Mouse (Mus musculus) Patski (cell line): ENCODE measurements around the gene Fam243. TPM values are rescaled to one million over a fixed set of nuclear protein-coding genes. Genes with fewer than 3 reads are reported as not detected.

Source experiments
- ATAC-seq: fragments of 100-300 bp; one replicate; pipeline ENCODE4 v1.8.0; 2021
- CTCF ChIA-PET: fragments of 350-600 bp; sonication (Branson Sonifier 250); formaldehyde crosslinking; loops from one replicate; lab custom pipeline; 2022; ENCODE audit warnings: inconsistent platforms; lab: Charles Lee
- POLR2A ChIA-PET: fragments of 350-600 bp; sonication (Branson Sonifier 250); formaldehyde crosslinking; loops from one replicate; lab custom pipeline; 2022; ENCODE audit warnings: antibody characterized with exemption, inconsistent platforms; lab: Charles Lee
- DNase-seq: peaks from one replicate; pipeline ENCODE4 v3.0.0-alpha.2; 2011; ENCODE audit warnings: low read depth, low spot score
- H3K27me3 ChIP-seq: fragments of 371-371 bp; one replicate; pipeline ENCODE4 v1.5.1; 2021
- CTCF ChIP-seq: fragments of 100-300 bp; IDR thresholded peaks from one replicate; pipeline ENCODE4 v1.5.1; 2021
- in situ Hi-C: fragments of 300-500 bp; cut with MboI; formaldehyde crosslinking; loops from 3 replicates; pipeline ENCODE4 v1.11.1; 2018; ENCODE audit warnings: low pct_unique_long_range_greater_than_20kb, mixed read lengths
- polyA plus RNA-seq: library from polyadenylated mRNA; unstranded; gene quantifications from one replicate; pipeline ENCODE4 v1.2.3, GENCODE M21; 2021

Gene Fam243
- polyA plus RNA-seq, 1 experiment from 2014 or later, result 0.28 TPM

- ChIA-PET POLR2A (no interaction called here), CTCF (no interaction called here)
- in situ Hi-C loops, result no loop called here
- DNase-seq (no peak), ATAC-seq (no peak)
- no peak for TF ChIP-seq CTCF
- H3K27me3 ChIP-seq, result no peaks in the 10 kb centered on the region
Measured at GRCm38 (mm10) chr16:92353295-92353694, 32.1 kb upstream of the Fam243 start.

DNA sequence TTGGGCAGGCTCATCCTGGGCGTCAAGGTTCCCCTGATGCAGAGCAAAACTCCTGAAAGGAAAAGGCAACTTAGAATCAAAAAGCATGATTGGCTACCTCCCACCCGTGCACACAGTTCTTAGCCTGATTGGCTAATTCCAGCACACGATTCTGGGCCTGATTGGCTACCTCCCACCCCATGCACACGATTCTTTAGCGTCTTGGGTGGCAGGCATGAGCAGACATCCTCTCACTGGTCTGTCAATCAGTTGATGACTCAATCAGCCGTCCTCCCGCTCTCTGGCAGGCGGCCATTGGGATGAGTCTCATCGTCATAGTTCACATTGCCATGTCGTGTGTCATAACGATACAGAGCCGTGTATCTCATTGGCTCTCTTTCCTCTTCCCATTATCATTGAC is 27.7 kb upstream of the Fam243 start:
- ATAC-seq (peak; percentile 39), DNase-seq (peak; percentile 70)
- CTCF ChIA-PET, result no interaction called here

DNA sequence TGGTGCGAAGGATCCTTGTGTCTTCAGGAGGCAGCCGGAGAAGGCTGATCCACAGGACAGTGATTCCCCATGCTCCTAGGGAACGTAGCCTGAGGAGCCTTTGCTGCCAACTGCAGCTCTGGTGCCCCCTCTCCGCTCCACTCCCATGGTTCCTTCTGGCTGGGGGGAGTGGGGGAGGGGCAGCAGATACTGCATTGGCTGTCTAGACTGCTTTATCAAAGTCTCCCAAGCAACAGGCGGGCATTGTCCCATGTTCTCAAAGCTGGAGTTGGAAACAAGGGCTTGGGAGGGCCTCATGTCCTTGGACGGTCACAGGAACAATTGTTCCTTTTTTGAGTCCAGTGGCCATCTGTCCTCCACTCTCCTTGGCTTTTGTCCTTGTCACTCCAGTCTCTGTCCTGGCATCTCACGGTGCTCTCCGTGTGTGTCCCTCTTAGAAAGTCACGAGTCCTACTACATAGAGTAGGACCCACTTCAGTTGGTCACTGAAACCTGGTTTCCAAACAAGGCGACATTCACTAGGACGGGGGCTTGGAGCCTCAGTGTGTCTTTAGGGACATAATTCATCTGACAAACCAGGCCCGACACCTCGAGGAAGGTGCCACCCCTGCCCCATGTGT is 25.2 kb upstream of the Fam243 start:
- in situ Hi-C loops, result loop anchor here (5.0 to 25.0 kb wide), 3 partner anchors 36 to 1216 kb away; no protein-coding TSS in a partner anchor
- no peak for TF ChIP-seq CTCF
- DNase-seq, result no peak
- ATAC-seq, result no peak
- H3K27me3 ChIP-seq, result no peaks in the 10 kb centered on the region
- ChIA-PET CTCF (no interaction called here), POLR2A (no interaction called here)

More for the DNA sequence above, 27.7 kb upstream of the Fam243 start:
- in situ Hi-C loops, result loop anchor here (5.0 to 25.0 kb wide), 3 partner anchors 33 to 1213 kb away; no protein-coding TSS in a partner anchor
- no peak for TF ChIP-seq CTCF
- POLR2A ChIA-PET, result no interaction called here
- H3K27me3 ChIP-seq, result no peaks in the 10 kb centered on the region

DNA sequence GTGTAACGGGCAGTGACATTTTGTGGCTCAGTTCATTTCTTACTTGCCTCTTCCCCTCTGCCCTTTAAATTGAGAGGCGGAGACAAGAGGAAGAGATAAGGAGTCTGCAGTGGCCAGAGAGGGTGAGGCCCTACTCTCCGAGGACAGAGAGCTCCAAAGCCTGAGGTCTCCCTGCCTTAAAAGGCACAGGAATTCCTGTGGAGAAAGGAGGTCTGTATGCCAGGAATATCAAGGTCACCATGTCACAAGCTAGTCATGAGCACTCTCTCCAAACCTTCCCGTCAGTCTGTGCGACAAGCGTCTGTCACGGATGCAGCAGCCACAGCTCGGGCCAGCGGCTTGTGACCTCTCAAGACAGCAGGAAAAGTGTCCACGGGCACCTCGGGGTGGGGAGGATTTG is 23.9 kb upstream of the Fam243 start:
- CTCF ChIA-PET, result interaction anchor here (0.8 kb wide), 1 partner anchor 40 kb away, joined by 3 read pairs; no protein-coding TSS in a partner anchor
- TF ChIP-seq CTCF, result no peak
- POLR2A ChIA-PET, result no interaction called here
- no peaks in the 10 kb centered on the region for H3K27me3 ChIP-seq
- DNase-seq, result no peak
- no peak for ATAC-seq
- in situ Hi-C loops, result loop anchor here (5.0 to 25.0 kb wide), 3 partner anchors 37 to 1217 kb away; no protein-coding TSS in a partner anchor

DNA sequence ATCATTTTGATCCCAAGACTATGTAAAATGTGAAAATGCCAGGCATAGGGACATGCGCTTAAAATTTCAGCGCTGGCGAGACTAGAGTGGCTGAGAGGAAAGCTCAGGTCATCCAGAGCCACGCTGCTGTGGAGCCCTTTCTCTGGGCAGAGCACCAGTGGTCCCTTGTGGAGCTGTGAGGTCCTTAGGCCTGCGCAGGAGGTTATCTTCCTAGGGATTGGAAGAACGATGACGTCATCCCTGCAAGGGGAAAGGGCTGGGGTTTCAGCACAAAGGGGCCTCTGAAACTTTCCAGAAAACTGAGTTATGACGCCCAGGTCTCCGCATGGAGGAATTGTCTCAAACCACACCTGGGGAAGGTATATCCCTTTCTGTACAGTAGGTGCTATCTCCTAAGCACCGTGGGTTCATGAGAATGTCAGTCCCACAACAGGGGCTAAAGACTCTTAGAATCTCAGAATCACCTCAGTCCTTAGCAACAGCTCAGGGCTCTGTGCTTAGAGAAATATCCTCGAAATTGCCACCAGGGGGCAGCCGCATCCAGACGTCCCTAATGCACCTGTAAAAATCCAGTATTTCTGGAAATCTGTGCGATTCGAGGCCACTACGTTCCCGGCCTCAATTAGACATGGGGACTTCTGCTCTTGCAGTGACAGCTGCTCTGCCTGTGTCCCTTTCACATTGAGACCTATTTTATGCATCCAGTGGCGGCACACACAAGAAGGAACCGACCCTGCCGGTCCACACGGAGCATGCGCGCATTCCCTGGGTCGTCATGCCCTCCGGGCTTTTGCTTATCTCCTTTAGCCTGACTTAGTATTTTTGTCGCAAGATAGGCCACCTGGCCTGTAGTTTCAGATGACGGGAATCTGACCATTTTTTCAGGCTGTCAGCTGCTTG is 19.6 kb upstream of the Fam243 start:
- ATAC-seq, result peak; percentile 31
- CTCF ChIA-PET, result interaction anchor here (0.9 to 2.2 kb wide), 11 partner anchors 9 to 226 kb away, joined by 3 to 6 read pairs (median 4); no protein-coding TSS in a partner anchor

DNA sequence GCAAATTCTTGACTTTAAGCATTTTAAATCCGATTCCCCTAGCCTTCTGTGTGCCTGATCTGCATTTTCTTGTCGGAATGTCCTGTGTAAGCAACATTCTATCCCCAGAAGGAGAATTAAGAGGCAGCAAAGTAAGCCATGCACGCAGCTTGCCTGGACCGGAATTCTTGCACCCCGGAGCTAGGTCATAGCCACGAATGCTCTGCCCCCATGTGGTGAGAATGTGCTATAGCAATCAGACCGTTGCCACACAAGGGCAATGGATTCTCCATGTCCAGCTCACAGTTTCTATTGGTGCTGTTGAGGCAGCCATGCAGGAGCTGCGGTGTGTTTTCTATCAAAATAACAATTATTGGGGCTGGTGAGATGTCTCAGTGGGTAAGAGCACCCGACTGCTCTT is 15.0 kb upstream of the Fam243 start:
- TF ChIP-seq CTCF, result peak; percentile 93
- in situ Hi-C loops, result loop anchor here (25.0 kb wide), 1 partner anchor 1226 kb away; no protein-coding TSS in a partner anchor
- POLR2A ChIA-PET, result interaction anchor here (0.5 kb wide), 1 partner anchor 48 kb away, joined by 4 read pairs; no protein-coding TSS in a partner anchor
- ATAC-seq, result peak; percentile 51
- DNase-seq, result peak; percentile 42
- CTCF ChIA-PET, result interaction anchor here (0.9 to 1.4 kb wide), 9 partner anchors 15 to 163 kb away, joined by 3 to 5 read pairs (median 3); no protein-coding TSS in a partner anchor
- no peaks in the 10 kb centered on the region for H3K27me3 ChIP-seq

More for the DNA sequence above, 19.6 kb upstream of the Fam243 start:
- POLR2A ChIA-PET, result interaction anchor here (0.6 kb wide), 1 partner anchor 828 kb away, joined by 3 read pairs; no protein-coding TSS in a partner anchor
- H3K27me3 ChIP-seq, result no peaks in the 10 kb centered on the region
- DNase-seq, result no peak
- in situ Hi-C loops, result loop anchor here (25.0 kb wide), 1 partner anchor 1221 kb away; no protein-coding TSS in a partner anchor
- TF ChIP-seq CTCF, result peak; percentile 87

GRCm38 (mm10) chr16:92334600-92334999 is 13.4 kb upstream of the Fam243 start:
- no peaks in the 10 kb centered on the region for H3K27me3 ChIP-seq
- in situ Hi-C loops, result loop anchor here (25.0 kb wide), 1 partner anchor 1228 kb away; no protein-coding TSS in a partner anchor
- CTCF ChIA-PET, result no interaction called here
- no peak for TF ChIP-seq CTCF
- DNase-seq, result no peak
- ATAC-seq, result no peak
- POLR2A ChIA-PET, result no interaction called here

GRCm38 (mm10) chr16:92330966-92331365 is 9.7 kb upstream of the Fam243 start:
- TF ChIP-seq CTCF, result no peak
- ATAC-seq (no peak), DNase-seq (no peak)
- CTCF ChIA-PET, result no interaction called here
- peaks cover 6% of the 10 kb centered on the region for H3K27me3 ChIP-seq
- POLR2A ChIA-PET, result no interaction called here
- in situ Hi-C loops, result loop anchor here (25.0 kb wide), 1 partner anchor 1231 kb away; no protein-coding TSS in a partner anchor

DNA sequence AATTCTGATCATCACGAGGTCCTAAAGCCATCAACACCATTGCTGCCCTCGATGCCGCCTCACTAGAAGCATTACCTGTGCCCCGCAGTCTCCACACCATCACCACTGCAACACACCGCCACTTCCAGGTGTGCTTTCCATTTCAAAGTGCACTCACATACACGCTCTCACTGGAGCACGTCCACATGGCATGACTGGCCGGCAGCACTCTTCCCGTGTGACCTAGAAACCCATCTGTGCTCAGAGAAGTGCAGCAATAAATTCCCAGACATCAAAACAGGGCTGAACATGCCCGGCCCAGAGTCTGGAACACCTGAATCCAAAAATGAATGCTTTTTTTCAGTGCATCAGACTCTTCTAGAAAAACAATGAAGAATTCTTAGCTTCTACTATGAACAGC is 6.7 kb upstream of the Fam243 start:
- POLR2A ChIA-PET, result interaction anchor here (0.6 kb wide), 1 partner anchor 62 kb away, joined by 5 read pairs; no protein-coding TSS in a partner anchor

GRCm38 (mm10) chr16:92325062-92325406 is 3.8 kb upstream of the Fam243 start:
- ChIA-PET POLR2A (no interaction called here), CTCF (interaction anchor here (1.1 kb wide), 1 partner anchor 10 kb away, joined by 4 read pairs; no protein-coding TSS in a partner anchor)
- no peak for DNase-seq
- ATAC-seq, result no peak
- no peak for TF ChIP-seq CTCF
- in situ Hi-C loops, result loop anchor here (25.0 kb wide), 1 partner anchor 1237 kb away; no protein-coding TSS in a partner anchor
- peaks cover 6% of the 10 kb centered on the region for H3K27me3 ChIP-seq

More for the DNA sequence above, 6.7 kb upstream of the Fam243 start:
- peaks cover 6% of the 10 kb centered on the region for H3K27me3 ChIP-seq
- CTCF ChIA-PET, result interaction anchor here (1.0 to 1.5 kb wide), 2 partner anchors 12 to 393 kb away, joined by 3 read pairs; no protein-coding TSS in a partner anchor
- in situ Hi-C loops, result loop anchor here (25.0 kb wide), 1 partner anchor 1234 kb away; no protein-coding TSS in a partner anchor
- ATAC-seq (no peak), DNase-seq (no peak)
- no peak for TF ChIP-seq CTCF
